Mouse (Mus musculus) retina, postnatal 1 day (tissue): Measurements from ENCODE around the gene Naaladl1.
A peak's percentile ranks its signal among the peaks of the same experiment; 100 is the strongest.
"Not testable (repeated sequence)": the region's sequence is repeated elsewhere in the genome, so short reads cannot be mapped to it uniquely, and the experiment has no call there.

Source experiments
- DNase-seq: peaks from one replicate; pipeline ENCODE4 v3.0.0-alpha.2; 2012

Gene Naaladl1

DNA sequence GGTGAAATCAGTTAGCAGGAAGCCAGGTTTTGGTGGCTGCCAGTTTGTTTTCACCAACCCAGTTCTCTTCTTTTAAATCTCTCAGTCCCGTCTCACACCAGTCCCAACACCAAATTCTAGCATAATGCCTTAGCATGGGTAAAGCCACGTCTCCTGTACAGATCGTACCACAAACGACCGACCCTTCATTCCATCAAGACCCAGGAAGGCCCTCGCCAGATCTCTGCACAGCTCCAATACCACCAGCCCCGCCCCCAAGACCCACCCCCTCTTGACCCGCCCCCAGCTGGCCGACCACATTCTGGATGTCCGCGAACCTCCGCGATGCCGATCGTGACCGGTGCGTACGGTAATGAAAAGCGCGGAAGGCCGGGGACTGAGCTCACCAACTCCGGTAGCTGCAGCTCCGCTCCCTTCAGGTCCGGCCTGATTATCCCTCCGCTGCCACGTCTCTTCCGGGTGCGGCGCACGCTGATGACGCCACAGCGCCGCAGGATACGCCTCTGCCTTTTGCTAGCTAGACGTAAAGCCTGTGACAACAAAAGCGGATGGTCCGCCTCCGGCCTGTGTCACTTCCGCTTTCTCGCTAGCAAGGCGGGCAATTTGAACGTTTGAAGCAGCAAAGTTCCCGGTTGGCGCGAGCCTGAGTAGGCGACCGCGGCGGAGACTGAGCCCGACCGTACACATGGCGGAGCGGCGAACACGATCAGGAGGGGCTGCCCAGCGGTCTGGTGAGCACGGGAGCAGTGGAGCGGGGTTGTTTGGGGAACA, 20.9 kb upstream of the Naaladl1 start, which contains the start of the genes Zfpl1 and Cdca5:
Gene Zfpl1, minus strand, starts transcription at position 479 of the 771 bp plus-strand sequence.
Gene Cdca5, plus strand, starts transcription at position 506 of the 771 bp plus-strand sequence.
- DNase-seq = peak; percentile 99

DNA sequence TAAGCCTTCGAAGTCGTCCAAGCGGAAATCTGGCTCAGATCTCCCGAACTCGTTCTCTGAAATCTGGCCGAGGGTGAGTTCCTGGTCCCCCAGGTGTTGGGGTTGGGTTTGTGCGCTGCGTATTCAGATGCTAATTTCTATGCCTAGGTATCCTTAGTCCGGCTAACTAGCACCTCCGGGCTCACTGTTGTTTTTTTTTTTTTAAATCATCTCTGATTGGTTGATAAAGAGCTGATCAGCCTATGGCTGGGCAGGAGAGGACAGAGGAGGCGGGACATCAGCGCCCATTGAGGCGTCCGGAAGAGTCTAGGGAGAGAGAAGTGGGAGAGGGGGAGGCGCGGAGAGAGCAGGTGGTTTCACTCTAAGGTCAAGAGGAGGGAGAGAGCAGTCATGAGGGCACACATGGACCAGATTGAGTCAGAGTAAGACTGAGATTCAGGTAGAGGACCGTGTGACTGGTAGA, 20.1 kb upstream of the Naaladl1 start:
- DNase-seq = peak; percentile 90

DNA sequence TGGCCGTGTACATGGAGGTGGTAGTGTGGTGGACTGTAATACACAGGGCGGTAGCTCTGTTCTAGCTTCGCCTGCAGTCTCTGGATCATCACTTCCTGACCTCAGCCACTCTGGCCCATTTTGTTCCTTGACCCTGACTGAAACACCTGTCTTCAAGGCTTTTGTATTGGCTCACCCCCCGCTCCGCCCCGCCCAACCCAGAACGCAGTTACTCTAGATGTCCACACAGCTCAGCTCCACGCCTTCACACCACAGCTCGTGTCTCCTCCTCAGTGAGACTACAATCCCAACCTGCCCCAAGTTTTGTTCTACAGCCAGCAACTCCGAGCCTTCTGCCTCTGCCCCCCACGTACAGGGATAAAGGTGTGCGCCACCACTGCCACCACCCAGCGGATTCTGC, 16.7 kb upstream of the Naaladl1 start:
- no peak for DNase-seq

DNA sequence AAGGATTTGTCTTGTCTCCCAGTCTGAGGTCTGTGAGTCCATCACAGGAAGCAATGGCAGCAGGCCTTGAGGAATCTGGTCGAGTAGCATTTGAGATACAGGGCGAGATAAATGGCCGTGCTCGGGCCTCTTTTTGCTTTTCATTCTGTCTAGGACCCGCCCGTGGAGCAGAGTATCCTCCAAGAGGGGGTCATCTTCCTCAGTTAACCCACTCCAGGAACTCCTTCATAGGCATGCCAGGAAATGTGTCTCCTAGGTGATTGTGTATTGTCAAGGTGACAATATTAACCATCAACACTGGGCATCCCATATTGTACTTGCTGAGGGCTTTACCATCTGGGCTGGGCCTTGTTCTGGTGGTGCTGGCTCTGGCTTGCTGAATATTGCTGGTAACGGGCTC, 11.5 kb upstream of the Naaladl1 start, which contains the start of gene AC131692.1:
Gene AC131692.1, plus strand, starts transcription at position 301 of the 400 bp plus-strand sequence.
- no peak for DNase-seq

DNA sequence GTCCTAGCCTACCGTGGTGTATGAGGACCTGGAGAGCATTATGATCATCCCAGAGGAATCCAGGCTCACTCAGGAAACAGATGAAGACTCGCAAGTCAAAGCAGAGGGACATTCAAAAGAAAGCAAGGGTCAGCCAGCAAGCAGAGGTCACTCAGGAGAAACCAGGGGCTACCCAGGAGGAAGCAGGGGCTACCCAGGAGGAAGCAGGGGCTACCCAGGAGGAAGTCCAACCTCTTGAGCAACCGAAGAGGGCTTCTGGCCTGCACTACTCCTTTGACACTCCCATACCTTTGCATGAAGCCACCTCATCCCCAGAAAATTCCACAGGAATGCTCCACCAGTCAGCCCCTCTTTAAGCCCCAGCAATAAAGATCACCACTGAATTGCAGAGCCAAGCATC, 7.7 kb upstream of the Naaladl1 start:
- no peak for DNase-seq

DNA sequence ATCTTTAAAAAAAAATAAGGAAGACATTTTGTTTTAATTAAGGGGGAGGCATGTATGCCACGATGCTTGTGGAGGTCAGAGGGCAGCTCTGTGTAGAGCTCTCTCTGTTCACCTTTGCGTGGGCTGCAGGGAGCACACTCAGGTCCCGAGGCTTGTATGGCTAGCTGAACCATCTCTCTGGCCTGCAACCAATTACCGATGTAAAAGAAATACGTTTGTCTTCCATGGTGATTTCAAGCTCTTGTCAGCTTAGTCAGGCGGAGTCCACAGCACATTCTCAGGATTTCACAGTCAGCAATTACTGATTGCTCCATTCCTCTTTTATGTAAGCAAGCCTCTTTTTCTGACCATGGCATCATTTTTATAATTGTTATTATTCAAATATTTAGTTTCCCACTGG, 4.4 kb upstream of the Naaladl1 start:
- no peak for DNase-seq

DNA sequence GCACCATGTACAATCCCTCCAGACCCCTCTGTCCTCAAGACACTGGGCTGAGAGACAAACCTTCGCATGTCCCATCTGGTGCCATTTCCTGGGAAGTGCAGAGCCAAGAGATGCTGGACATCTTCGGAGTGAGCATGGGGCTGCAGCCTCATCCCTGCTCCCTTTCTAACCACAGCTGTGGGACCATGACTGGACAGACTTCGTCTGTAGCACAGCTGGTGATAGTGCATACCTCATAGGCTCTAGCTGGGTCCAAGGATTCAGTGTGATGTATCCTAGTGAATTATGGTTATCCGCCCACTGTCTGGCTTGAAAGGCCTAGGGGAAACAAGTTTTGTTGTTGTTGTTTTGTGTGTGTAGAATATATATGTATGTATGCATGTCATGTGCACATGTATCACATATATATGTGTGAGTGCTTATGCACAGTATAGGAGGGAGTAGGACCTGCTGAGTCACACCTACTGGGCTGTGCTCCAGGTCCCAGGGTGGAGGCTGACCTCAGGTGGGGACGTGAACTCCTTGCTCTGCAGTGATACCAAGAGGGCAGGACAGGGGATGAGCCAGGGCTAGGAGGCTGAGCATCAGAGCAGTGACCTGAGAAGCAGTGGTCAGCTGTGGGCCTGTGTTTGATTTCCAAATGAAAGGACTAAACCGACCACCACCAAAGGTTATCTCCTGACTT, 3.3 kb upstream of the Naaladl1 start:
- no peak for DNase-seq

DNA sequence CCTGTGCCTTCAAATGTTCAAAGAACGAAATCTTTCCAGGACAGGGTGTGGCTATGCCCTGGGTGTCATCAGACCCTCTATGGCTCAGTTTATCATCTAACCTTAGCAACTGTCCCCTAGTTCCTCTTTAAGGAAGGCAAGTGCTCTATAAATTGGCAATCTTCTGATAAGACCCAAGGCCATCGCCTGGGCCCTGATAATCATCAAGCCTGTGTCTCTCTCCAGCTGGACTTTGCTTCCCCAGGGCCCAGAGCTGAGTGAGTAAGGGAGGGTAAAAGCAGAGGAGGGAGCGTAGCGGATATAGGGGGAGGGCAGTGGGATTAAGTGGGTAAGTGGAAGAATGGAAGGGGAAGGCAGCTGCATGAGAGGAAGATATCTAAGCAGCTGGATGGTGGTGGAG, 1.1 kb upstream of the Naaladl1 start:
- no peak for DNase-seq

DNA sequence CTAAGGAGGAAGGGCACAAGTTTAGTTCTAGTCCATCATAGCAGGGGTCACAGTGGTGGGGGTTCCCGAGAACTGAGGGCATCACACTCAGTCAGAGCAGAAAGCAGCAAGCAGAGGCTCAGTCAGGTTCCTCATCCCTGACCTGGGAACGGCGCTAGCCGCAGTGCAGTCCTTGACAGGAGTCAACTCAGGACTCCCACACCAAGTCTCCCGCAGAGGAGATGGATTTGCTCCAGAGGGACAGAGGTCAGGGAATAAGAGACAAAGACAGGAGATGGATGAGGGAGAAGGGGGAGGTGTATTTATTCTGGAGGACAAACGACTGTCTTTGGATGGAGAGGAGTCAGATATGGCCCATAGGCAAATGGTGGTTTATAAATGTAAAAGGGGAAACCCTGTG, 7.5 kb downstream of the Naaladl1 start:
- no peak for DNase-seq

DNA sequence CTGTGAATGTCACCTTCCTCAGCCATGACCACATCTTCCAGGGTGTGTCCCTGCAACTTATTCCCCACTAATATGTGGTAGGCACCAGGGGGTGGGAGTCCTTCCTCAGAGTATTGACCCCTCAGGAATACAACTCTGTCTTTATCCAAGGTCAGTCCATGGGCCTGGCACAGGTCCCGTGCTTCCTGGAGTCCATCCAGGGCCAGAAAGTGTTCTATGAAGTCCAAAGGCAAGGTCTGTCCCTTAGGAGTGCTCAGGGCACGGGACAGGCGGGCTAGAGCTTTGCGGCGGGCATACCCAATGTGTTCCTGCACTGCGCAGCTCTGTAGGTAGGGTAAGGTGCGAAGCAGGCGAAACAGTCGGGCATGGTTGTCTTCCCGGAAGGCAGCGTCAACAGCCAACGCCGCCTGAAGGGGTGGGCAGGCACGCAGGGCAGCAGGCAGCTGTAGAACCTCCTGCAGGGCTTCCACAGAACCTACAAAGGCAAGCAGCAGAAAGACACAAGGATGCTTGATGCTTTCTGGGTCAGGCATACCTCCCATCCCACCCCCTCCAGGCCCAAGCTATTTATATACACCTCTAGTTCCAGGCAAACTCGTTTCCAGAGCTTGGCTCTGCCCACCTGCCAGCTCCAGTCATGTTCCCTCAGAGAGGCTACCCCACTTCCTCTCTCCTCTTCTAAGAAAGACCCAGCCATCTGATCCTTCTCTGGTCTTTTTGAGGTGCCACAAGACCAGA, 10.7 kb downstream of the Naaladl1 start:
- DNase-seq = no peak

DNA sequence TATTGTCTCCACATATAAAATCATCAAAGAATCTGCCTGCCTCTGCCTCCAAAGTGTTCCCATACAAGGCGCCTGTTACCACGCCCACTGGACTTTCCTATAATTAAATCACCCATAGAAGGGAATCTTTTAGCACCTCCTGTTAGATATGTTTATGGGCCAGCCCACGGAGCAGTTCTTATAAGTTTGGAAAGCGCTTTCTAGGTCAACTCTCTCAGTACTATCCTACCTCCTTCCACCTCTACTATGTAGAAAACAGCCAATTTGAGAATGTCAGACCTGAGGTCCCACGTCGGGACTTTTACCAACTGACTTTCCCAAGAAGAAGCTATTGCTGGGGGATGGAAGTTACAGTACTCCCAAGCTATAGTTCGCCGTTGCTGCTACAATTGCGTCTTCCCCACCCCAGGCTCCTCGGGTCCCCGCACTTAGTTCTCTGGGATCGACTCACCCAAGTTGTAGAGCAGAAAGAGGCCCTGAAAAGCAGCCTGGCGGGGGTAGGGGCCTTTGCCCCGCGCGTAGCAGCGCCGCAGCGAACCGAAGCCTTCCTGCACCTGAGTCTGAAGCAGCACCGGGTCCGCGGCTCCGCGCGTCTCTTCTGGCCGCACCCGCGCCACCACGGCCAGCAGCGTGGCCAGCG, 11.9 kb downstream of the Naaladl1 start:
- no peak for DNase-seq

DNA sequence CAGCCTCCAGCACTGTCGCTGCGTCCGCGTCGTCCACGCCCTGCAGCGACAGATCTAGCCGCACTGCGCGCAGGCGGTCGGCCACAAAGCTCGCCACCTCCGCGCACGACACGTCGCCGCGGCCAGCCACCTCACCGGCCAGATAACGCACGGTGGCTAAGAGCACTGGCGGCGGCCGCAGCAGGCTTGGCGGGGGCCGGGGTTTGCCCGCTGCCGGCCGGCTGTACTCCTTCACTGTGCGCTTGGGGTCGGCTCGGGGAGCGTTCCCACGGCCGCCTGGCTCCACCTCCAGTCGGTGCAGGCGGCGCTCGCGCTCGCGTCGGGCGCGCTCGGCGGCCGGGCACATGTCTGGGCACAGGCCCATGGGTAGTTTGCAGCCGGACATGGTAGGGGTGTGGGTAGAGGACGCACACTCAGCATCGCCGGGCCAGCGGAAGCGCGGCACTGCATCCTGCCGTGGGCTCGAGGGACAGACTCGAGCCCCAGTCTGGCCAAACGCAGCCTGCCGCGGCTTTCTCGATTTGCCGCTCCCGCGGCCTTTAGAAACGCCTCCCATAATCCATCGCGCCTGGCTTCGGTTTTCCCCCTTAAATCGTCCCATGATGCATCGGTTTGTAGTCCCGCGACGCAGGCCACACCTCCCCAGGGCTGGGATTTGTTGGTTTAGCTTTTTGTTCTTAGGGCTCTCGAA, 12.5 kb downstream of the Naaladl1 start, which contains the start of gene Sac3d1:
Gene Sac3d1, minus strand, starts transcription at position 665 of the 691 bp plus-strand sequence.
- peak; percentile 96 for DNase-seq

DNA sequence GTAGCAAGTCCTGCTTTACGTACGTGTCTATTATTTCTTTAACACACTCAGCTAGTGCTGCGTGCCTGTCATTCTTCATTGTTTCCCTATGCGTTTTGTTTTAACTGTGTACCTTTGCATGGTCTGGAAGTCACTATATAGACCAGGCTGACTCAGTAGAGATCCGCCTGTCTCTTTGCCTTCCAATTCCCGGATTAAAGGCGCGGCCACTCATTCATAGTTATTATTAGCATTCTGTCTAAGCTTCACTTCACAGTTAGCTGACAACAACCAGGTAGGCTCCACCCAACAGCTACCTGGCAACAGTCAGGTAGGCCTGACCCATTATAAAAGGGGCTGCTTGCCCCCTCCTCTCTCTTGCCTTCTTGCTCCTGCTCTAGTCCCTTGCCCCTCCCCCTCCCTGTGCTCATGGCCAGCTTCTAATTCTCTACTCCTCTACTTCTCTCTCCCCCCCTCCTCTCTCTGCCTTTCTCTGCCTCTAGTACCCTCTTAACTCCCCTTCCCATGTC, 13.1 kb downstream of the Naaladl1 start:
- no peak for DNase-seq

DNA sequence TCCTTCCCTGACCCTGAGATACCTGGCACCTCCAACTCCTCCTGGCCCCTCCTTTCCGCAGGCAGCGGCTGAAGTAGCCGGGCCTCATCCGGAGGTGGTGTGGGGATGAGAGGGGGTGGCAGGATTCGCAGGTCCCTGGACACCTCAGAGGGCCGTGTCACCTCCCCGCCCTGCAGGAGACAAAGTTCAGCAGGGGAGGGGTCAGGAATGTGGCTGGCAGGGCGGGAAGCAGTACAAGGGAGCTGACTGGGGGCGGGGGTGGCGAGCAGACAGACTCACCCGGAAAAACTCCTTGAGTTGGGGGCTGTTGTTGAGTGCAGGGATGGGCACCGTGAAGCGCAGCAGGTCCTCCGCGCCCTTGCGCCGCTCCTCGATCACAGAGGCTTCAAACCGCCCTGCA, 16.2 kb downstream of the Naaladl1 start:
- DNase-seq = no peak

DNA sequence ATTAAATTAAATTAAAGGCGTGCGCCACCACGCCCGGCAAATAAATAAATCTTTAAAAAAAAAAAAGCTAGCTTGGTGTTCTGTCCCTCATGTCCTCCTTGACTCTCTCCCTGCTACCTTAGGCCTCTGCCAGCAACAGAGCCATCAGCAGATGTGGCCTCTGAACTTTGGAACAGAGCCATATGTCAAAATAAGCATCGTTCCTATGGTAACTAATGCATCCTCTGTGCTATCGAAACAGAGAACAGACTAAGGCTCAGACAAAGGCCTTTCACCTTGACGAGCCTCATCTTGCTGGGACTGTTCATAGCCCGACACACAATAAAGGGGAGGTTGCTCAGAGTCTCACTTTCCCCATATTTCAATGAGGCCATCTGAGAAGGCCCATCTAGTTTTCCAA, 17.7 kb downstream of the Naaladl1 start:
- DNase-seq = peak; percentile 61

DNA sequence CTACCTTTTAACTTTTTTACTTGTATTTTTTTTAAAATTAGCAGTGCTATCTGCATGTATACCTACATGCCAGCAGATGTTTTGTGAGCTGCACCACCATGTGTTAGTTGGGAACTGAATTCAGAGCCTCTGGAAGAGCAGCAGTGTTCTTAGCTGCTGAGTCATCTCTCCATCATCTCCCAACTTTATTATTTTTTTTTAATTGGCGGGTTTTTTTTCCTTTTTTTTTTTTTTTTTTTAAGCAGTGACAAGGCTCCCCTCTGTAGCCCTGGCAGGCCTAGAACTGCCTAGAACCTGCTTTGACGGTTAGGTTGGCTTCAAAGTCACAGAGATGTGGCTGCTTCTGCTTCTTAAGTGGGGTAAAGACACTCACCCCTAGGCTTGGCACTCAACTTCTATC, 19.3 kb downstream of the Naaladl1 start:
- no peak for DNase-seq

DNA sequence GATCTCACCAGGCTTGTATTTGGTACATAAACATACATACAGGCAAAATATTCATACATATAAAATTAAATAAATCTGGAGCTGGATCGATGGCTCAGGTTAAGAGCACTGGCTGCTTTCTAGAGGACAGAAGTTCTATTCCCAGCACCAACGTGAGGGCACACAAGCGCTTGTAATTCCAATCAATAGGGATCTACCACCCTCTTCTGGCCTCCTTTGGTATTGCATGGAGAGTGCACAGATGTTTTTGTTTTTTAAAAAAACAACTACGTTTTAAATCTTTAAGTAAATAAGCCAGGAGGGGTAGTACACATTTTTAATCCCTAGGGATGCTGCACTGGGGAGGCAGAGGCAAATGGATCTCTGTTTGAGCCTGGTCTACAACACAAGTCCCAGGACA, 20.7 kb downstream of the Naaladl1 start:
- DNase-seq = peak; percentile 73

DNA sequence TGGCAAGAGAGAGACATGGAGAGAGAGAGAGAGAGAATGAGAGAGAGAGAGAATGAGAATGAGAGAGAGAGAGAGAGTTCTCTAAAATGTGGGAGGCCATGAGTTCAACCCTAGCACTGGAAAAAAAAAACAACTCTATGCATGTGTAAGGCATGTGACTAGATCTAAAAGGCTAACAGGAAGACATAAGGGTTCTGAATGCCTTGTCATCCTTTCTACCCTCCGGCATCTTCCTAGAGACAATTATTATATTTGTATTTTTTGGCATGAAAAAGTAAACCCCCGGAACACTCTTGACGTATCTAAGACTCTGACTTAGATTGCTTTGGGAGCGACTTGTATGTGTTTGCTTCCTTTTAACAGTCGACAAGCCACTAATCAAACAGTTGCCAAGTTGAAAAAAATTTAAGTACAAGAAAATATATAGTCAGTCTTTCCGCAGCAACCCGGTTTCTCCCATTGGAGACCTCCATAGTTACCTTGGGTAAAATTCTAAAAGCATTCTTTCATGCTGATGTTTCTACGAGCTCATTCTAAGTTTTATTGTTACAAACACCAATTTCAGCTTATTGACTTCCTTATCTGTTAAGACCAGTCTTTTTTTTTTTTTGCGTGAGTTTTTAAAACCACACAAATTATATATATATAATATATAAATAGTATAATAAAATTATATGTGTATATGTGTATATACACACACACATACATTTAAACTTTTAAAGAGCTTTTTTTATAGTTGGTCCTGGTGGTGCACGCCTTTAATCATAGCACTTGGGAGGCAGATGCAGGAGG, 21.4 kb downstream of the Naaladl1 start:
- DNase-seq = no peak

DNA sequence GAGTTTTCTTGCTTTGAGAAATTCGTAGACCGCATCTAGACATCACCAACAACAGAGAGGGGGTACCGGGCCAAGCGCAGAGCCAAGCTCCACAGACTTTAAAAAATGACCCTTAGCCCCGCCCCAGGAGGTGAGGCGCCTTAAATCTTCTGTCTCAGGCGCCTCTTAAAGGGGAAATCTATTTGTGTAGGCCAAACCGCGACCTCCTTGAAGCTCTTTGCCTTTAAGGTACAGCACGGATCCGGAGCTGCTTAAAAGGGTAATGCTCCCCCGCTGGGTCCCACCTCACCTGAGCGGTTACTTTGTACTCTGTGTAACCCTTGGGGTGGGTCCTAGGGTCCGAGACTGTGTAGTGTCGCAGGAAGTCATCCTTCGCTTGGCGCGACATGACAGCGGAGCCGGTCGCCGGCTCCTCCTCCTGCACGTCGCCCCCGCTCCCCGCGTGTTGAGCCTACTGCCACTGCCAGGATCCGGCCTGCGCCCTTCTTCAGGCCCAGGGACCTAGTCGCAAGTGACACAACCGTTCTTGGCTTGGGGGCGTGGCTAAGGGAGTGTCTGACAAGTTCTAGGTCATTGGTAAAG, 22.3 kb downstream of the Naaladl1 start, which contains the start of gene Snx15:
Gene Snx15, minus strand, starts transcription at position 545 of the 582 bp plus-strand sequence.
- peak; percentile 97 for DNase-seq

DNA sequence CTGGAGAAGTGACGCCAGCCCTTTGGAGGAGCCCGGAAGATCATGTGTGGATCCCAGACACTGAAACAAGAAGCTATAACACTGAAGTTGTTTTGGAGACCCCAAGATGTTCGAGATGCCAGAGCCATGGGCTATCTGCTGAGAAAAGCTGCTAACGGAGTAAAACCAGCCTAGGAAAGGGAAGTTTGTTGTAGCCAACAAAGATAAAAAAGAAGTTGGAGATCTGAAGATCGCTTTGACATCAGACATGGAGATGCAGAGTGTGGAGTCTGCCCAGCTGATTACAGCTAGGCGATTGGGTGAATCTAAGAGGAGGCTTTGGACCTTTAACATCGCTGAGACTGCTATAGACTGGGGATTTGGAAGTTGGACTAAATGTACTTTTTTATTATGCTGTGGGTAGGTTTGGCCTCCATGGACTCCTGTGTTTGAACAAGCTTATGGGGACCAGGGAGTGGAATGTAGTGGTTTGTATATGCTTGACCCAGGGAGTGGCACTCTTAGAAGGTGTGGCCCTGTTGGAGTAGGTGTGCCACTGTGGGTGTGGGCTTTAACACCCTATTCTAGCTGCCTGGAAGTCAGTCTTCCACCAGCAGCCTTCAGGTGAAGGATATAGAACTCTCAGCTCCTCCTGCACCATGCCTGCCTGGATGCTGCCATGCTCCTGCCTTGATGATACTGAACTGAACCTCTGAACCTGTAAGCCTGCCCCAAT, 25.0 kb downstream of the Naaladl1 start:
- not testable (repeated sequence) for DNase-seq
